Mouse (Mus musculus) forebrain, embryonic 13.5 days (tissue): ENCODE data around the gene Pik3r6. TPM values are rescaled to one million over a fixed set of nuclear protein-coding genes. Genes with fewer than 3 reads are reported as not detected.

Experiments
- ATAC-seq: fragments of 200-750 bp; cut with Nextera tagmentation; 2 replicates; pipeline ENCODE4 v1.8.0; 2017
- H3K27ac ChIP-seq: fragments of 300-500 bp; sonication (generic); 2 replicates; pipeline ENCODE4 v1.5.1; 2015; ENCODE audit warnings: inconsistent platforms, mild to moderate bottlenecking, moderate library complexity
- H3K27me3 ChIP-seq: fragments of 300-500 bp; sonication (generic); 2 replicates; pipeline ENCODE4 v1.6.1; 2015; ENCODE audit warnings: mild to moderate bottlenecking, inconsistent platforms
- H3K36me3 ChIP-seq: fragments of 300-500 bp; sonication (generic); 2 replicates; pipeline ENCODE4 v1.6.1; 2015; ENCODE audit warnings: mild to moderate bottlenecking, inconsistent platforms; ENCODE audit not compliant: poor library complexity, severe bottlenecking
- H3K4me1 ChIP-seq: fragments of 300-500 bp; sonication (generic); 2 replicates; pipeline ENCODE4 v1.6.1; 2015; ENCODE audit warnings: inconsistent platforms
- H3K4me2 ChIP-seq: fragments of 300-500 bp; sonication (generic); 2 replicates; pipeline ENCODE4 v1.6.1; 2015; ENCODE audit warnings: inconsistent platforms, mild to moderate bottlenecking, moderate library complexity
- H3K4me3 ChIP-seq: fragments of 300-500 bp; sonication (generic); 2 replicates; pipeline ENCODE4 v1.5.1; 2015; ENCODE audit warnings: mild to moderate bottlenecking, inconsistent platforms
- H3K9ac ChIP-seq: fragments of 300-500 bp; sonication (generic); 2 replicates; pipeline ENCODE4 v1.6.1; 2015; ENCODE audit warnings: mild to moderate bottlenecking, inconsistent platforms
- H3K9me3 ChIP-seq: fragments of 300-500 bp; sonication (generic); replicated peaks from 2 replicates; pipeline ENCODE4 v1.6.1; 2016; ENCODE audit warnings: inconsistent platforms
- WGBS: fragments of 180-500 bp; shearing (Covaris S2); methylation state at CpG from one replicate; pipeline ENCODE4 v1.1.7; 2015; 5-methylcytosine and 5-hydroxymethylcytosine counted together
- polyA plus RNA-seq: library from polyadenylated mRNA; unstranded; fragments of >200 nt; fragmentation: Nextera tagmentation; extraction: Ambion mirVana; gene quantifications from 2 replicates; pipeline ENCODE4 v1.2.1, GENCODE M21; 2015

Gene Pik3r6
- polyA plus RNA-seq, 1 experiment from 2014 or later, result 0.89 TPM

DNA sequence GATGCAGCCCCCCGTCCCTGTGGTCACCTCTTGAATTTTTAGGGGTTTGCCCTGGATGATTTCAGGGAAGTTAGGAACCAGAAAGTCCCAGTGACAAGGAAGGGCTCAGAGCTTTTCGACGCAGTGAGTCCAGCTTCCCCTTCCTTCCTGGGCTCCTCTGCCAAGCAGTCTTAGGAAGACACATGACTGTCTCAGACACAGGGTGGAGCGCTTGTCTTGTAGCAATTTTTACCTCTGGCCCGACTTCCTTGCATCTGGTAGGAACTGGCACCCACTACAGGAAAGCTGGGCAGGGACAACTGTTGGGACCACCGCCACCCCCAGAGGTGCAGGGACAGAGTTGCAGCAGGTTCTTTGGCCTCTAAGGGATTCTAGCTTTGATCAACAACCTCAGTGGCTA is 28.2 kb upstream of the Pik3r6 start:
- Histone ChIP-seq H3K9ac (no peak overlapping the region), H3K4me3 (no peak overlapping the region), H3K9me3 (no peaks in the 10 kb centered on the region), H3K4me2 (no peak overlapping the region), H3K27me3 (no peaks in the 10 kb centered on the region), H3K36me3 (no peaks in the 10 kb centered on the region), H3K27ac (no peak overlapping the region), H3K4me1 (no peaks in the 10 kb centered on the region)
- 86% methylated on average over 6 of the region's 6 CpGs for WGBS
- ATAC-seq, result no peak

GRCm38 (mm10) chr11:68475676-68476075 is 27.1 kb upstream of the Pik3r6 start:
- no peaks in the 10 kb centered on the region for H3K36me3 ChIP-seq
- no peak overlapping the region for H3K4me3 ChIP-seq
- ATAC-seq, result no peak
- no peak overlapping the region for H3K27ac ChIP-seq
- 89% methylated on average over 7 of the region's 7 CpGs for WGBS
- H3K4me2 ChIP-seq, result no peak overlapping the region
- H3K27me3 ChIP-seq, result no peaks in the 10 kb centered on the region
- H3K4me1 ChIP-seq, result no peaks in the 10 kb centered on the region
- H3K9ac ChIP-seq, result no peak overlapping the region
- H3K9me3 ChIP-seq, result no peaks in the 10 kb centered on the region

DNA sequence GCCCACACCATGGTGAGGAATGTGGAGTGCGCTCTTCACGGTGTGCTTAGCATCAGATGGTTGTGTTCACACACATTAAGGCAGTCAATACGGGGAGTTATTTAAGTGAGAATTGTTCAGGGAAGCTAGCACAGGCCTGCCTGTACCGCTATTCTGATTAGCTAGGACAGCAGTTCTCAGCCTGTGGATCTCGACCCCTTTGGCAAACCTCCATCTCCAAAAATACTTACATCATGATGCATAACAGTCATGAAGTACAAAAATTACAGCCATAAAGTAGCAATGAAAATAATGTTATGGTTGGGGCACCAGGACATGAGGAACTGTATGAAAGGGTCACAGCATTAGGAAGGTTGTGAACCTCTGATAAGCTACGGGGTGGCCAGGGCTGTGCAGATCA is 25.2 kb upstream of the Pik3r6 start:
- Histone ChIP-seq H3K4me1 (no peaks in the 10 kb centered on the region), H3K9me3 (no peaks in the 10 kb centered on the region), H3K27me3 (no peaks in the 10 kb centered on the region), H3K4me2 (no peak overlapping the region), H3K9ac (no peak overlapping the region), H3K27ac (no peak overlapping the region), H3K36me3 (no peaks in the 10 kb centered on the region), H3K4me3 (no peak overlapping the region)
- no peak for ATAC-seq
- WGBS, result 90% methylated on average over 6 of the region's 6 CpGs

DNA sequence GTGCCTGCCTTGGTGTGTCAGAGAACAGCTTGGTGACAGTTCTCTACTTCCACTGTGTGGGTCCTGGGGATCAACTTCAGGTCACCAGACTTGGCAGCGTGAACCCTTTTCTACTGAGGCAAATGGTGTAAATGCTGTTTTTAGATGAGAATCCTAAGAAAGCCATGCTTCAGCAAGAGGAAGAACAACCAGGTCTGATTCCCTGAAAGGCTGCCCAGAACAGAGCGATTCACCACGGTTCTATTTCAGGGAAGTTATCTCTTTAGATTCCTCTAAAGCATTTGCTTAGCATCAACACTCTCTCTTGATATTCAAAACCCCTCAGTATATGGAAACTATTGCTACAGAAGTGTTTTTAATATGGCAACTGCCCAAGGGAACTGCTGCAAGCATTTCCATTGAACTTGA is 24.2 kb upstream of the Pik3r6 start:
- H3K4me1 ChIP-seq, result no peaks in the 10 kb centered on the region
- WGBS, result 90% methylated on average over 3 of the region's 3 CpGs
- no peak overlapping the region for H3K4me2 ChIP-seq
- H3K27ac ChIP-seq, result no peak overlapping the region
- ATAC-seq, result no peak
- no peak overlapping the region for H3K9ac ChIP-seq
- no peaks in the 10 kb centered on the region for H3K27me3 ChIP-seq
- H3K4me3 ChIP-seq, result no peak overlapping the region
- H3K9me3 ChIP-seq, result no peaks in the 10 kb centered on the region
- no peaks in the 10 kb centered on the region for H3K36me3 ChIP-seq

DNA sequence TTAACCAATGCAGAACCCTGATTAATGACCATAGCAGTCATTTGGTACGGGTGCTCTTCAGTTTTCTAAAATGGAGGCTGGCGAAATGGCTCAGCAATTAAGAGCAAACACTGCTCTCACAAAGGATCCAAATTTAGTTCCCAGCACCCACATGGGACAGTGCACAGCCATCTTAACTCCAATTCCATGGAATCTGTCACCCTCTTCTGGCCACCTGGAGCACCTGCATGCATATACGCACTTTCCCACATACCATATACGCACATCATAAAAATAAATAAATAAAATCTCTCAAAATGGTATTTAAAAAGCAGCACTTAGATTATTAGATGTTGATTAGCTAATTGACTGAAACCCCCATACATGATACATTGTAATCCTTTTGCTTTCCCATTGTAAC is 22.2 kb upstream of the Pik3r6 start:
- no peak overlapping the region for H3K4me2 ChIP-seq
- ATAC-seq, result no peak
- H3K4me3 ChIP-seq, result no peak overlapping the region
- no peaks in the 10 kb centered on the region for H3K9me3 ChIP-seq
- no peak overlapping the region for H3K27ac ChIP-seq
- no peaks in the 10 kb centered on the region for H3K4me1 ChIP-seq
- 91% methylated on average over 4 of the region's 4 CpGs for WGBS
- H3K9ac ChIP-seq, result no peak overlapping the region
- H3K36me3 ChIP-seq, result no peaks in the 10 kb centered on the region
- H3K27me3 ChIP-seq, result no peaks in the 10 kb centered on the region

GRCm38 (mm10) chr11:68482001-68482400 is 20.8 kb upstream of the Pik3r6 start:
- Histone ChIP-seq H3K27me3 (no peaks in the 10 kb centered on the region), H3K4me2 (no peak overlapping the region), H3K4me1 (no peaks in the 10 kb centered on the region), H3K9me3 (no peaks in the 10 kb centered on the region), H3K9ac (no peak overlapping the region), H3K36me3 (no peaks in the 10 kb centered on the region), H3K4me3 (no peak overlapping the region), H3K27ac (no peak overlapping the region)
- no peak for ATAC-seq

DNA sequence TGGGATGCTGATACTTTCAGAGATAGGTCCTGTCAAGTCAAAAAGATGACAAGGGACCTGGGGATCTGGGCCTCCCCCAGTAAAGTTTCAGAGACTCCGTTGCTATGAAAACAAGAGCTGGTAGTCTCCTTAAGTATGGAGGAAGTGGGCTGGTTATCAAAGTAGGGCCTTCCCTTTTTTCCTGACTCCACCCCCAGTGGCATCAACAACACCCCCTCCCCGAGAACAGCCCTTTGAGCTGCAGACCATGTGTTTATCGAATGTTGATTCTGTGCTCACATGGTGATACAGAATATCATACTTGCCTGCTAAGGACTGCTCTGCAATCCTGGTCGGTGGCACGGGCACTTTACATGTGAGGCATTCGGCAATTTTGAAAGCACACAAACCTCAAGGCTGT is 19.6 kb upstream of the Pik3r6 start:
- no peak overlapping the region for H3K4me3 ChIP-seq
- H3K27ac ChIP-seq, result no peak overlapping the region
- H3K4me1 ChIP-seq, result no peaks in the 10 kb centered on the region
- ATAC-seq, result no peak
- H3K4me2 ChIP-seq, result no peak overlapping the region
- H3K9me3 ChIP-seq, result no peaks in the 10 kb centered on the region
- no peaks in the 10 kb centered on the region for H3K36me3 ChIP-seq
- 78% methylated on average over 6 of the region's 6 CpGs for WGBS
- H3K27me3 ChIP-seq, result no peaks in the 10 kb centered on the region
- no peak overlapping the region for H3K9ac ChIP-seq

DNA sequence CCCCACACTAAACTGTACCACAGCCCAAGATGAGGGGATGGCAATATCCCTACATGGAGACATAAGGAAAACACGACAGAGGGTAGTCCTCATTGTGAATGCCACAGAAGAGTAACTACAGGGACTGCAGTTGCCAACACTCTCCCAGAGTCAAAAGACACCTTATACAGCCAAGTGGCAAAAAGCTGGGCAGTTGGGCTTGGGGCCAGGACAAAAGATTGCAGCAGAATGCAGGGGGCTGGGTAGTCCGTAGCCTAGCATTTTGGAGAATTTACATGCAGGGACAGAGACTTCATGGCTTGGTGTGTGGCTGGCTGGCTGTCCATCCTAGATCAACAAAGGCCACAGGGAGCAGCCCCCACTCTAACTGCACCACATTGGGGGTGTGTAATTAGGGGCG is 18.4 kb upstream of the Pik3r6 start:
- WGBS, result 63% methylated on average over 3 of the region's 3 CpGs
- no peak overlapping the region for H3K4me2 ChIP-seq

DNA sequence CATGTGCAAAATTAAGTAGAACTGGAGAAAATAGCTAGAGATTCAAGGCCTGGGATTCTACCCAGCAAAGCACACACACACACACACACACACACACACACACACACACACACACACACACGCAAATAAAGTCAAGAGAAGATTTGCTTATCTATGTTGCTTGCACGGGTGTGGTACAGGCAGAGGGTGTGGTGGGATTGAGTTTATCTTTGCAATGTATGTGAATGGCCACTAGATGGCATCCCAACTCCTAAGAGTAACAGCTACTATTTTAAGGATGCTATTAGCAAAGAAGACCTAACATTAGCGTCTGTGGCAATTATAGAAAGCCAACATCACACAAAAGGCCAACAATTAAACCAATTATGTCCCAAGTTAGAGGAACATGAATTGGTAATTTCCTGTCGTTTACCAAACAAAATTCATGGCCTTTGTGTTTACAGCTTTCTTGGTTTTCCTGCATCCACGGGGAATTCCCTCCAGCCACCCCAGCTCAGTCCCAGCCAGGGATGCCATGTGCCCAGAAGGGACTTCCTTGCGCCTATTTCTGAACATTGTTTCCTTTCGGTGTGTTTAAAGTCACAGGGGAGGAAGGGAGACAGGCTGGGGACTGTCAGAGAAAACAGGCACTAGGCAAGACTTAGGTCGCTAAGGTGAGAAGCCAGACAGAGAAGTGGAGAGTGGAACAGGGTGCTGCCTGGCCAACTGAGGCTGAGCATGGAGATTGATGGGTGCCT is 17.4 kb upstream of the Pik3r6 start:
- 28% methylated on average over 8 of the region's 8 CpGs for WGBS
- Histone ChIP-seq H3K4me2 (no peak overlapping the region), H3K4me1 (no peaks in the 10 kb centered on the region), H3K27me3 (no peaks in the 10 kb centered on the region), H3K9me3 (no peaks in the 10 kb centered on the region), H3K36me3 (no peaks in the 10 kb centered on the region), H3K27ac (no peak overlapping the region), H3K4me3 (no peak overlapping the region), H3K9ac (no peak overlapping the region)
- no peak for ATAC-seq

More for the DNA sequence above, 18.4 kb upstream of the Pik3r6 start:
- H3K36me3 ChIP-seq, result no peaks in the 10 kb centered on the region
- H3K4me1 ChIP-seq, result no peaks in the 10 kb centered on the region
- no peaks in the 10 kb centered on the region for H3K9me3 ChIP-seq
- no peaks in the 10 kb centered on the region for H3K27me3 ChIP-seq
- no peak overlapping the region for H3K4me3 ChIP-seq
- no peak for ATAC-seq
- no peak overlapping the region for H3K27ac ChIP-seq
- no peak overlapping the region for H3K9ac ChIP-seq

GRCm38 (mm10) chr11:68486093-68486492 is 16.7 kb upstream of the Pik3r6 start:
- no peaks in the 10 kb centered on the region for H3K27me3 ChIP-seq
- 91% methylated on average over 3 of the region's 3 CpGs for WGBS
- no peak for ATAC-seq
- no peaks in the 10 kb centered on the region for H3K4me1 ChIP-seq
- H3K36me3 ChIP-seq, result no peaks in the 10 kb centered on the region
- no peak overlapping the region for H3K4me2 ChIP-seq
- no peaks in the 10 kb centered on the region for H3K9me3 ChIP-seq
- no peak overlapping the region for H3K4me3 ChIP-seq
- no peak overlapping the region for H3K9ac ChIP-seq
- no peak overlapping the region for H3K27ac ChIP-seq

GRCm38 (mm10) chr11:68487720-68488119 is 15.1 kb upstream of the Pik3r6 start:
- Histone ChIP-seq H3K9me3 (no peaks in the 10 kb centered on the region), H3K9ac (no peak overlapping the region), H3K27ac (no peak overlapping the region), H3K36me3 (no peaks in the 10 kb centered on the region), H3K4me2 (no peak overlapping the region), H3K4me1 (no peaks in the 10 kb centered on the region), H3K27me3 (no peaks in the 10 kb centered on the region), H3K4me3 (no peak overlapping the region)
- ATAC-seq, result no peak
- WGBS, result 90% methylated on average over 10 of the region's 10 CpGs

- H3K9ac ChIP-seq, result no peak overlapping the region
- H3K36me3 ChIP-seq, result no peaks in the 10 kb centered on the region
- H3K9me3 ChIP-seq, result no peaks in the 10 kb centered on the region
- no peak overlapping the region for H3K27ac ChIP-seq
- no peaks in the 10 kb centered on the region for H3K27me3 ChIP-seq
- no peak for ATAC-seq
- WGBS, result 81% methylated on average over 6 of the region's 6 CpGs
- no peaks in the 10 kb centered on the region for H3K4me1 ChIP-seq
- H3K4me2 ChIP-seq, result no peak overlapping the region
- H3K4me3 ChIP-seq, result no peak overlapping the region
Measured at GRCm38 (mm10) chr11:68488256-68488824, 14.5 kb upstream of the Pik3r6 start.

GRCm38 (mm10) chr11:68489236-68489635 is 13.6 kb upstream of the Pik3r6 start:
- WGBS, result 38% methylated on average over 2 of the region's 2 CpGs

More at GRCm38 (mm10) chr11:68489236-68489635, 13.6 kb upstream of the Pik3r6 start:
- no peak overlapping the region for H3K27ac ChIP-seq
- no peaks in the 10 kb centered on the region for H3K36me3 ChIP-seq
- H3K4me3 ChIP-seq, result no peak overlapping the region
- H3K9ac ChIP-seq, result no peak overlapping the region
- no peaks in the 10 kb centered on the region for H3K9me3 ChIP-seq
- no peak overlapping the region for H3K4me2 ChIP-seq
- H3K27me3 ChIP-seq, result no peaks in the 10 kb centered on the region
- no peaks in the 10 kb centered on the region for H3K4me1 ChIP-seq
- ATAC-seq, result no peak
